Mouse (Mus musculus) adrenal gland, adult (tissue): ENCODE data around the gene Ttc4.
A peak's percentile ranks its signal among the peaks of the same experiment; 100 is the strongest.

Experiments
- DNase-seq, 2 experiments: peaks; one replicate each; pipeline ENCODE4 v3.0.0; 2022 to 2023; ENCODE audit warnings: low spot score in 1 of 2; ENCODE audit not compliant: inconsistent age in 2 of 2

Gene Ttc4

DNA sequence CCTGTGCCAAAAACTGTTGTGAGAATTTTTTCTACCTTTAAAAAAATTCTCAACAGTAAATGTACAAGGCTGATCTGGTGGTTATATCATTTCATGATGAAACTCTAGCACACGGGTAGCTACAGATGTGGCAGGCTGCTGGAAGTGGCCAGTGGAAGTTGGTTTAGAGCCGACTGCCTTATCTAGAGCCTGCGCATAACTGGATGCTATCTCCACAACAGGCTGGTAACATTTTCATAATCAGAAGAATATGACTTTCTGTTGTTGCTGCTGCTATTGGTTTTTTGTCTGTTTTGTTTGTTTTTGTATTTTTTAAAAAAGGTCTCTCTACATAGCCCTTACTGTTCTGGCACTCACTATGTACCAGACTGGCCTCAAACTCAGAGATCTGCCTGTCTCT is 26.2 kb downstream of the Ttc4 start:
- no peak for DNase-seq

DNA sequence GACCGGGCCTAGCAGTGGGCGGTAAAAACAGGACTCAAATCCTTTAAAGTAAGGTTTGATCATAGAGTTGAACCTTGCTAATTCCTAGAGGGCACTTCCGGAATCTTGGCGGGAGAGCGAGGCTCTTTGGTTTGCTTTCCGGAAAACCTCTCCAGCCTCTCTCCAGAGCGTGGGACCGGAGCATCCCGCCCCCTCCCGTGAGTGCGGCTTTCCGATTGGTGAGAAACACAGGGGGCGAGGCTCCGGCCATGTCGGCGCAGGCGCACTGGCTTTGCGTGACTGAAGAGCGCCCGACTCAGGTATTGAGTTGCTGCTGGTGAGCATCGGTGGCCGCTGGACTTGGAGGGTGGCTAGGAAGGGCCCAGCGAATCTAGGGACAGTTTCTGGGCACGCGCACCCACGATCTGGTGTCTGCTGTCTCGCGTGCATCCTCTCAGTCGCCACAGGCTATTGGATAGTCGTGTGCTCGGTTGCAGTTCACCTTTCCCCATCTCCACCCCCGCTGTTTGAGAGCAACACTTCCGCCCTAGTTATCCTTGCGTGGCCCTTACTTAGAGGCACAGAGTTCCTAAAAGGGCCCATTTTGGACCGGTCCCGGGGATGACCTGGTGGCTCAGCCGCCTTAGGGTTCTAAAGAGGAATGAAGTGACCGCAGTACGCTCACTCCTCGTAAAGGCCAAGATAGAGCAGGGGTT is 27.8 kb downstream of the Ttc4 start, which contains the start of gene Pars2:
Gene Pars2 (plus strand): TSS at position 237 of the 695 bp plus-strand sequence.
- peak; percentile 98 for DNase-seq

DNA sequence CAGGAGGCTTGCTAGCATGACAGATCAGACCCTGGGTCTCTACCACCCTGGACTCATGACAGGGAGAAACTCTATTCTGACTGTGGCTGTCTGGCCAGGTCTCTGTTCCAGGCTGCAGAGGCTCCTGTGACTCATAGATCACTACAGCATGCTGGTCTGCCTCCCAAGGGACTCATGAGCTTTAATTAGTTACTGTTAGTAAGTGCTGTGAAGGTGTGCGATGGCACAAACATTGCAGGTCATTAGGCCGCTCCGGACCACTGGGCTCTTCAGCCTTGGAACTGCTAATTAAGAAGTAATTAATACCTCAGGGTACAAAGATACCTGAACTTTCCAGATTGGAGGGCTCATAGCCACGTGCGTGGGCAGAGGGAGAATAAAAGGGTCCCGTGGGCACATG is 31.6 kb downstream of the Ttc4 start:
- DNase-seq = no peak

DNA sequence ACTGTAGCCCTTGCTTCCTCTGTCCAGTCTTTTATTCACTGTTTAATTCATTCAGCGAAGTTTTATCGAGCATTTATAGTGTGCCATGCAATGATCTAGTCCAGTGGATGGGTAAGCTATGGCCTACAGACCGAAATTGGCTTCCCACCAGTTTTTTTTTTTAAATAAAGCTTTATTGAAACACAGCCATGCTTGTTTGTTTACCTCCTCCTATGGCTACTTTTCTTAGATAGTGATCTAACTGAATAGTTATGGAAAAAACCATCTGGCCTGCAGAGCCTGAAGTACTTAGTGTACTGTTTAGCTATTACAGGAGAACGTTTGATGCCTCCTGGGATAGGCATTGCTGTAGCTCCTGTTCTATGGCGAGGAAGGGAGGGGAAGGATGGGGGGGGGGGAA is 32.9 kb downstream of the Ttc4 start:
- DNase-seq = no peak

DNA sequence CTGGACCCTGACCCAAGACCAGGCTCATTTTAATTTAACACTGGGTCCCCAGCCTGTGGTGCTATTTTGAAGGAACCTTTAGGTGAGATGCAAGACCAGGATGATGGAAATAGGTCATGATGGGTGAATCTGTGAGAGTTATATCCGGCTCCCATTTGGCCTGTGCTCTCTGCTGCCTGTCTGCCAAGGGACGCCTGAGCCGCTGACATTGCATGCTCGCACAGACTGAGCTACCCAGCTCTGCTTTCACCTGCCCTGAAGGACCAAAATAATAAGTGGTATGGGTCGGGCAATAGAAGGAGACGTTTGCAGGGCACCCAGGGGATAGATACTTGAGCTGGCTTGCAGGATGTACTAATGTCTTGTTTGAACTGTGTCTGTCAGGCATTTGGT is 34.5 kb downstream of the Ttc4 start:
- DNase-seq = no peak

DNA sequence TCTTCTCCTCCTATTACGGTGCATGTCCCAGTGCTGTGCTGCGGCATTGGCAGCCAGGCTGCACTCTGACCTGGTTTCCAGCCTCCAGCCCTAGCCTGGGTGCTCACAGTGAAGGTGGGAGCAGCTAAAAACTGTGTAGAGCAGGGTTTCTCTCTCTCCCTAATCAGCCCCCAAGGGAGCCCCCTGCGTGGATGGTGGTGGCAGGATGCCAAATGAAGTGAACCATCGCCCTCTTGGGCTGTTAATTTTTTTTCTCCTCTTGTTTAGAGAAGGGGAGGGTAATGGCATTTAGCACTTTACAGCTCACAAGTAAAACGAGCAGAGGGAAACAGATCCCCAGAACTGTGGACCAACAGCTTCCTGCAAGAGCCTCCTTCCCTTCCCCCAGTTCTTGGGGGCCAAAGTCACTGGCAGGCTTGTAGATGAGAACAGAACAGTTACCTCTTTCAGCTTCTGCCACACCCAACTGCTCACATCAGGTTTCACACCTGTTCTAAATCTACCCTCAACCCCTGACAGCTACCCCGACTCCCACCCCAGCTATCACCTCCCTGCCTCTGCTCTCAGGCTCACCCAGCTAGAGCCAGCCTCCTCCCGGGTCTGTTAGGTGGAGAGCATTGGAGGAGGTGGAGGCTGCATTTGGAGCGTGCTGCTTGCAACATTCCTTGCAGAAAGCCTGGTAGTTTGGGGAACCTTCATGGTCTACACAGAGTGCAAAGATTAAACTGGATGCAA is 35.1 kb downstream of the Ttc4 start:
- DNase-seq = no peak

DNA sequence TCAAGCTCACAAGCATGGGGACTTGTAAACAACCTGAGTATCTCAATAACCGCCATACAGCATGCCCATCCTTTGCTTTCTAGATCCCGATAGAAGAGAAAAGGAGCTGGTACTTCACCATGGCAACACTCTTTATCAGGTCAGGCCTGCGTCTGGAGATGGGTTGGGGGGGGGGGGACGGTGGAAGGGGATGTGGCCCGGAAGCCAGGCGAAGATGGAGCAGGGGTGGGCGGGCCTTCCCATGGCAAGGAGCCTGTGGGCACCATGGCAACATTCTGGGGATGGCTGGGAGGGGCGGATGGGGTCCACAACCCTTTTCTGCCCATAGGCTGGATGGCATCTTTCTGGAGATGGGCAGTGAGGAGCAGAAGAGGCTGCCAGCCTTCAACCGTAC is 44.7 kb downstream of the Ttc4 start:
- no peak for DNase-seq

DNA sequence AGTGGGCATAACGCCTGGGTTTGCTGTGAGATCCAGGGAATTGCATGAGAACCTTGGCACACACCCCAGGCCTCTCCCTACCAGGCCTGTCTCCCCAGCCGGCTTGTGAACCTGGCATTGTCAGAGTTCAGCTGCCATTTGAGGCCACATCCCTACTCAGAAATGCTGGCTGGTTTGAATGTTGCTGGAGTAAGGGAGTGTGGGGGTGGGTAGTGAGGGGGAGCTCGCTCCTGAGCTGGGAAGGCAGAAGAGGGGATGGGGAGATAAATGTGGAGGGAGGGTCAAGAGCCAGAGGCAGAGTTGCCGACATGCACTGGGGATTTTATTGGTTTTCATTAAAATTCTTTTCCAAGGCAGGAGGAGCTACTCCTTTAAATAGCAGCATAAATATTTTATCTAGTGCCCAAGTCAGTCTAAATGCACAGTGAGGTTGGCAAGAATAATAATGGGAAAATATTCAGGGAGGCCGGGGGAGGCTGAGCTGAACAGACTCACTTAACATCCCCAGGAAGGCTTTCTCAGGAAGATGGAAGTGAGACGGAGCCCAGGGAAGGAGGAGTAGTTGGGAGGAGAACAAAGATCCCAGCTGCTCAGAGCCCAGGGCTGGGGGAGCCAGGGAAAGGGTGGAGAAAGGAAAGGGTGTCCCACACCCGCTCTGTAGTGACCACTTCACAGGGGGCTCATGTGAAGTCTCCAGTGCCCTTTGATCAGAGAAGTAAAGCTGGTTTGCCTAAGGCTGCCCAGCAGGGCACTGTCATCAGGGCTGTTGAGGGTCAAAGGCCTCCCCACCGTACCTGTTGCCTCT is 45.3 kb downstream of the Ttc4 start:
- no peak for DNase-seq

DNA sequence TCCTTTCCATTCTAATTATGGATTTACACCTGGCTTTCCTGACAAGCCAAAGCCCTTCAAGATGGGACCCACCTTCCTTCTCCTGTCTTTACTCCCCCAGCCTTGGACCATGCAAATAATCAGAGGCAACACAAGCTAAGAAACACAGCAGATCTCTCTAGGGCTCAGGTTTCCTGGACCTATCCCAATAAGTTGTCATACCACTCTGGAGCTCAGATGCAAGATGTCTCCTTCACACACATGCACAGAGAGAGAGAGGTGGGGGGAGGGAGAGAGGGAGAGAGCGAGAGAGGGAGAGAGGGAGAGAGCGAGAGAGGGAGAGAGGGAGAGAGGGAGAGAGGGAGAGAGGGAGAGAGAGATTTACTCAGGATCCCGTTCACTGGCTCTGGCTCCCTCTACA is 46.4 kb downstream of the Ttc4 start:
- no peak for DNase-seq

DNA sequence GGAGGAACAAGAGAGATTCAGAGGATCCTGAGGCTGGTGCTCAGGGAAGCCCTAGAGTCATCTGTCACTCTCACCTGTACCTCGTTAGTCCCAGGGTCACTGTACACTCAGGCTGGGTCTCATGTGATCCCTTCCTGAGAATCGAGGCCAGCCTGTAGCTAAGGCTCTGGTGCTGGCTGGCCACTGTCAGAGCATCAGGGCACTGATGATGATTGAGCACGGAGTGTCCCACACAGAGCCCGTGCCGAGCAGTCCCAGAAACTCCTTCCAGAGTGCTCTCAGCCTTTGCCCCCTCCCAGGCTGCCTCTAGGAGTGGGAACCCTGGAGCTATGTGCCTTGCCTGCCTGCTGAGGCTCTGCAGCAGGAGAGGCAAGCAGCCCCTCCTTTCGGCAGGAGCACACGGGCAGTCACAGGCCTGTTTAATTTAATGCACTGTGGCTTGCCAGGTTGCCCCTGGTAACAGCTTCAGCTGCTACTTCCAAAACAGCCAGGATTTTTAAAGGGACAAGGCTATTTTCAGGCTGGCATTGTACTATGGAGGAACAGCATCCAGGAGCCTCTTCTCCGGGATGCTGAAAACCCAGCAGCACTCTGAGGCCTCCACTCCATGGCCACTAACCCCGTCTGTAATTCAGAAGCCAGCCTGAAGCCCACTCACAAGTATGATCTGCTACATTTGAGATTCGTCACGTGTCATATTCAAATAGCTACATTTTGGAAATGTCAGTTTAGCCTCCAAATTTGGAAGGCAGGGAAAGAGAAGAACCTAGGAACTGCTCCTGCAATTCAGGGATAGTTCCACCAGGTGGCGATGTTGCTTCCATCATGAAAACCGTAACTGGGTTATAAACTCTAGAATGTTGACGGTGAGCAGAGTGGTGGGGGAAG is 48.2 kb downstream of the Ttc4 start:
- peak; percentile 48 to 83 for DNase-seq

DNA sequence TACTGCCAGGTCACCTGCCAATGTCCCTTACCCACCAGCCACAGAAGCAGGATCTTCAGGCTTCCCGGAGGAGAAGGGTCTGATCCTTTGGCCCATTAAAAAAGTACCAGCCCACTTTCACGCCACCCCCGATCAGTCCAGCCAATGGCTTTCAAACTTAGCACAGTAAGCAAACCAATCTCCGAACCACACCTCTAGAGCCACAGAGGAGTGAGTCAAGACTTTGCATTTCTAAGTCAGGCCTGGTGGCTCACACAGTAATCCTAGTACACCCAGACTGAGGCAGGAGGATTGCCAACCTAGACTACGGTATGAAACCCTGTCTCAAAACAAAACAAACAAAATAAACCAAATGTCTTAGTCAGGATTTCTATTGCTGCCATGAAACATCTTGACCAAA is 49.4 kb downstream of the Ttc4 start:
- DNase-seq = no peak

DNA sequence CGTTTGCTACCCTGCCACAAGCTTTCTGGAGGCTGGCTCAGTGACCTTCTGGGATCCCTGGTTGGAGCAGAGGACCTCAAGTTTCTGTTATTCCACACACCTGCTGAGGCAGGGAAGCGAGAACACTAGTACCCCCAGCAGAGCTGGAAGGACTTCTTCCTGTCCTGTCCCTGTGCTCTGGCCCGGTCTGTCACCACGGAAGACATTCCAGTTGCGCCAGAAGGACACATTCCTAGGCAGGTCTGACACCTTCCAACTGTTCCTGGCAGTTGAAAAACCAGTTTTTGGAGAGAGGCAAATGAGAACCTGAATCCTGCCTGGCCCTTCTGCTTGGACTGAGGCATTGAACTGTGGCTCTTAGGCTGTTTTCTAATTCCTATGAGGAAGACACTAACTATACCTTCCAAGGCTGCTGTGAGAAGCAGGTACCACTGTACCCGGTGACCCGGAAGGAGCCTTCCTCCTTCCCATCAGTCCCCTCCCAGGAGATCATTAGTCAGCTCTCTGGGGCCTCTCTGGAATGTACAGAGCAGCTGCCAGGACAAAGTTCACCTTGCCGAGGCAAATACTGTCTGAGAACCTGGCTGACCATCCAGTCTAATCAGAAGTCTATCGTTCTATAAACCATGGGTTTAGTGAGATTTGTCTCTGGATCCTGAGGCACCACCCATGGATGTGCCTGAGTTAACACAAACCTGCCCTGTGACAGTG is 49.9 kb downstream of the Ttc4 start:
- no peak for DNase-seq

DNA sequence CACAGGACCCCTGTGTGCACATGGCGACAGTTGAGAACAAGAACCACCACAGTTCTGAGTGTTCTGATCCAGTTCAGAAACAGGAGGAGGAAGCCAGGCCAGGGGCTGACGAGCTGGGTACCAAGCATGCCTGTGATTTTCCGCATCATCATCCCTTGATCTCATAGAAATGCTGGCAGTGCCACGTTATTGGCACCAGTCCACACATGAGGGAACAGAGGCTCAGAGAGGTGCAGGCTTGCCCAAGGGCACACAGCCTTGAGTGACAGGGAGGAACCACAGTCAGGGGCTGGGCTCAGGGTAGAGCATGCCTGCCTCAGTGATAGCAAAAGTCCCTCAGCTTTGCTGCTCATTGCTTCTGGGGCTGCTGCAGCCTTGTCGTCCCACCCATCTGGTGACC is 50.9 kb downstream of the Ttc4 start:
- peak; percentile 27 to 59 for DNase-seq

DNA sequence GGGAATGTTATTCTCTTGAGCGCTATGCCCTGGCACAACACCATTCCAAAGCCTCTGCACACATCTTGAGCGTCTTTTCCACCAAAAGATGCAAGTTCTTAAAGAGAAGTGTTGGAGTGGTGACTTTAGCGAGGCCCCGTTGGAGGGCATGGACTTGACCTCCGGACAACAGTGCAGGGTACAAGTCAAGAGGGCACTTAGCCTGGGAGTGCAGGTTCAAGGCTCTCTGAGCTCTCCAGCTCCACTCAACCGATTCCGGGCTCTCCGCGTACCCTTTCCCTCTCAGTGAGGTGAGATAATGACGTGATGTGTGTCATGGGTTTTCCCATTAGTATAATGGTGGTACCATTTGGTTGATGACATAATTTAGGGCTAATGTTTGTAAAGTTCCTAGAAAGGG is 54.5 kb downstream of the Ttc4 start:
- no peak for DNase-seq

DNA sequence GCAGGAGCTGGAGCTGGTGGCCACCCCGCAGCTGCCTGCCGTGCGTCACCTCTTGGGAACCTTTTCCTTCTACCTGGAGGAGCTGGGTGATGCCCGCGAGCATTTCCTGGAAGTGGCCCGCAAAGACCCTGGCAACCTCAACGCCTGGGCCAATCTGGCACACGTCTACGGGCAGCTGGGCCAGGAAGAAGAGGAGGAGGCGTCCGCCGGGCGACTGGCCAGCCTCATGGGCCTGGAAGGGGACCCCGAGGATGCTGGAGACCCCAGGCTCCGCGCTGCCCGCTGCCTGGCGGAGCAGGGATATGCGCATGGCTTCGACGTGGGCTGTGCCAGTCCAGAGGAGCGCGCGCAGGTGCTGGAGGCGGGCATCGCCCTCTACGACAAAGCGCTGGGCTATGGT is 56.0 kb downstream of the Ttc4 start:
- DNase-seq = no peak

DNA sequence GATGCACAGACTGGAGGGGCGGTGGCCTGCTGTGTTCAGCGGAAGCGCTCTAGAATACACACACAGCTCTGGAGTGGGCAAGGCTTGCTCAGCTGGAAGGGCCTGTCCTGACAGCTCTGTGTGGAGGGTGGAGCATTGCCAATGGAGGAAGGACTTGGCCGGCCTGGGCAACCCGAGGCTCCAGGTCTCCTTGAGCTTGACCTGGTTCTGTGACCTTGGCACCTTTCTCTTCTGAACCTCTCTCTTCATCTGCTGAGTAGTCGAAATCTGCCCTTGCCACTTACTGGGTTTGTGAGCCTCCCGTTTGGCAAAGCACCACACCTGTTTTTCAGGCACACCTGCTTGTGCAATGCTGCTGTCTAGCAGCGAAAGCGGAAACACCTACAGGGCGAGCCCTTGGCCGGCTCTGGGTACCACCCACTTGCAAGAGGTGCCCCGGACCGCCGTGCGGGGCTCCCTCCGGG is 56.7 kb downstream of the Ttc4 start, which contains the start of gene Ttc22:
Gene Ttc22 (plus strand): TSS at position 403 of the 464 bp plus-strand sequence.
- peak; percentile 24 to 65 for DNase-seq

DNA sequence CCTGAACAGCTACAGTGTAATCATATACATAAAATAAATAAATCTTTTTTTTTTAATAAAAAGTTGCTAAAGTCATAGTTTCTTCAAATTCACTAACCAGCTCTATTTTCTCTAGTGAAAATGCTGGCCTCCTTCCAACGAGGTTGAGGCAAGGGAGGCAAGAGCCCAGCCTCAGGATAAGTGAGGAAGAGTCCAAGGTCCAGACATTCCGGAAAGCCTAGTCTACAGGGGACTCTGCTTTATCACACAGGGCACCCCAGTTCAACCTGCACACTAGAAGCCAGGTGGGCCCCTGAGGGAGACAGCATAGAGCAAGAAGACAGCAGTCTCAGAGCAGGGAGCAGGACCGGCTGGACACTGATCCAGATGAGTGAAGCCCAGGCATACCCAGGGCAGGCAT is 57.3 kb downstream of the Ttc4 start:
- DNase-seq = no peak

DNA sequence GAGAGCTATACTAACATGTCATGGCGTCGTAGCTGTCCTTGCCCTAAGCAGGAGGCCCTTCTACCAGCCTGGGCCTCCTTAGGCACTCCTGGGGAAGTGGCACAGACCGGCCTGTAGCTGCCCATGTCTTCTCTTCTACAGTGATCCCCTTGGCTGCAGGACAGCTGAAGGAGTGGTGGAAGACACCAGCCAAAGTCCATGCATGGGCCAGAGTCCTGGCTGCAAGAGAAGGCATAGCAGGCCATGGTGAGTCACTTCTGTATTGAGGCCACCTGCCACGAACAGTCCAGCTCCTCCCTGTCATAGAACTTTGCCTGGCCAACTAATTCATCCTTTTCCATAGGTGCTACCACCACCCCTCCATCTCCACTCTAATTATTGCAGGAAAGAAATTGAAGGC is 59.8 kb downstream of the Ttc4 start:
- DNase-seq = no peak

DNA sequence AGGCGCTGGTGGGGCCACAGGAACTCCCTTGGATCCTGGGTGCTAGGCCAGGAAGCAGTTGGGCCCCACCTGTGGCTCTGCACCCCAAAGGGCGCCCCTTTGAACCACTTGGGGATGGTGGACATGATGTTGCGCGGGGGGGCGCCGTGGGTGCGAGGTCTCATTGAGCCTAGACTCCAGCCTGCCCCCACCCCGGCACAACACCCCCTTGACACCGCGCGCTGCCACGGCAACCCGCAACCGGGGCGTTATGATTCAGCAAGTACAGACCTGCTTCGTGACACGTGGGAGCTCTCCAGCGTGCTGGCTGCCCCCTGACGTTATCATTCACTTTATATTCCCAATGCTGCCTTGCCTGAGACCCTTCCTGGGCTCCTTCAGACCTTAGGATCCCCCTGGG is 61.7 kb downstream of the Ttc4 start, which contains the start of gene Lexm:
Gene Lexm (minus strand): TSS at position 186 of the 400 bp plus-strand sequence.
- no peak for DNase-seq

DNA sequence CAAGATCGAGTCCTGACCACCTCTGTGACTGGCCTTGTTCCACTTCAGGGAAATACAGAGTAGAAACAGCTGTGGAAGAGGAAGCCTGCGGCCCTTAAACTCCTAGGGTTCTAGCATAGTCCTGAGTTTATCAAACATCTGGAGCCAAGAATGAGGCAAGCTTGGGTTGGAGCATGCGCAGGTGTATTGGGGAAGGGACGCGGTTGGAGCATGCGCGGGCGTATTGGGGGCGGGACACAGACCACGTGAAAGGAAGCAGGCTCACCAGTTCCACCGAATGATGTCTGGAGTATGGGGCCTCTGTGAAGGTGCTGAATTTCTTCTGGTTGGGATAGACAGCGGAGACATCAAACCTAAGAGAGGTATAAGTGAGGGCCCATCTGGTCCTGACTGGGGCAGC is 63.1 kb downstream of the Ttc4 start:
- no peak for DNase-seq
